Mouse (Mus musculus) spleen, adult 18-20 months (tissue): ENCODE measurements around the gene Acsl5.

Source experiments
- DNase-seq, 2 experiments: peaks; one replicate each; pipeline ENCODE4 v3.0.0; 2022; ENCODE audit warnings: mixed read lengths in 2 of 2

Gene Acsl5

GRCm38 (mm10) chr19:55288974-55289373, 37.2 kb downstream of the Acsl5 start:
- DNase-seq = no peak

GRCm38 (mm10) chr19:55290621-55291270, 39.0 kb downstream of the Acsl5 start:
- DNase-seq = no peak

- DNase-seq = no peak
Observed at GRCm38 (mm10) chr19:55292210-55292850, 40.6 kb downstream of the Acsl5 start.

GRCm38 (mm10) chr19:55293175-55293574, 41.4 kb downstream of the Acsl5 start:
- no peak for DNase-seq

GRCm38 (mm10) chr19:55295075-55295474, 43.3 kb downstream of the Acsl5 start:
- no peak for DNase-seq

GRCm38 (mm10) chr19:55295556-55295955, 43.8 kb downstream of the Acsl5 start:
- no peak for DNase-seq

GRCm38 (mm10) chr19:55296301-55296700, 44.6 kb downstream of the Acsl5 start:
- DNase-seq = no peak

- no peak for DNase-seq
Observed at GRCm38 (mm10) chr19:55297489-55297888, 45.8 kb downstream of the Acsl5 start.

GRCm38 (mm10) chr19:55297961-55298360, 46.2 kb downstream of the Acsl5 start:
- DNase-seq = no peak

- no peak for DNase-seq
Observed at GRCm38 (mm10) chr19:55299378-55299777, 47.6 kb downstream of the Acsl5 start.

- no peak for DNase-seq
Observed at GRCm38 (mm10) chr19:55300525-55300924, 48.8 kb downstream of the Acsl5 start.

GRCm38 (mm10) chr19:55305024-55305423, 53.3 kb downstream of the Acsl5 start:
- DNase-seq = no peak

GRCm38 (mm10) chr19:55311874-55312273, 60.1 kb downstream of the Acsl5 start:
- no peak for DNase-seq

- no peak for DNase-seq
Observed at GRCm38 (mm10) chr19:55313649-55314048, 61.9 kb downstream of the Acsl5 start.

- DNase-seq = peak; percentile 69 to 84
Observed at GRCm38 (mm10) chr19:55315452-55316108, 63.8 kb downstream of the Acsl5 start, which contains the start of gene Zdhhc6. Zdhhc6 (minus strand) TSS chr19:55316032.

- DNase-seq = peak; percentile 65 to 78
Observed at GRCm38 (mm10) chr19:55316109-55316714, 64.5 kb downstream of the Acsl5 start, which contains the start of gene Vti1a. Vti1a (plus strand) TSS chr19:55316295.

- DNase-seq = no peak
Observed at GRCm38 (mm10) chr19:55316901-55317300, 65.2 kb downstream of the Acsl5 start.

GRCm38 (mm10) chr19:55319036-55319435, 67.3 kb downstream of the Acsl5 start:
- no peak for DNase-seq

GRCm38 (mm10) chr19:55319521-55319920, 67.8 kb downstream of the Acsl5 start:
- DNase-seq = no peak

GRCm38 (mm10) chr19:55322604-55323003, 70.9 kb downstream of the Acsl5 start:
- DNase-seq = no peak

- DNase-seq = no peak
Observed at GRCm38 (mm10) chr19:55327510-55327909, 75.8 kb downstream of the Acsl5 start.

- DNase-seq = no peak
Observed at GRCm38 (mm10) chr19:55331776-55332175, 80.0 kb downstream of the Acsl5 start.

- peak in 1 of 2 experiments; percentile 48 for DNase-seq
Observed at GRCm38 (mm10) chr19:55332641-55333268, 81.0 kb downstream of the Acsl5 start.
